Mouse (Mus musculus): ENCODE measurements around the gene Rfpl4. TPM values are rescaled to one million over a fixed set of nuclear protein-coding genes. Genes with fewer than 3 reads are reported as not detected.
"Not testable (repeated sequence)": the region's sequence is repeated elsewhere in the genome, so short reads cannot be mapped to it uniquely, and the experiment has no call there.

The Rfpl4 gene
- polyA plus RNA-seq, 1 experiment: not detected

- peak; percentile 99 for DNase-seq (ENCODE audit: low read depth)
- TF ChIP-seq CTCF (IDR thresholded peaks at IDR 0.05; ENCODE audit: borderline replicate concordance, extremely low read depth, insufficient read depth, insufficient read length) (peak; percentile 1; the same call in 1 of the 2 replicates), POLR2A (IDR thresholded peaks at IDR 0.05; ENCODE audit: borderline replicate concordance, extremely low read depth, insufficient read depth, insufficient read length, poor library complexity, severe bottlenecking) (peak; percentile 55)
Observed at GRCm38 (mm10) chr7:5080010-5080751, 36.6 kb downstream of the Rfpl4 start, which contains the start of gene Epn1. TSS of gene Epn1 (plus strand) at chr7:5080235.

DNA sequence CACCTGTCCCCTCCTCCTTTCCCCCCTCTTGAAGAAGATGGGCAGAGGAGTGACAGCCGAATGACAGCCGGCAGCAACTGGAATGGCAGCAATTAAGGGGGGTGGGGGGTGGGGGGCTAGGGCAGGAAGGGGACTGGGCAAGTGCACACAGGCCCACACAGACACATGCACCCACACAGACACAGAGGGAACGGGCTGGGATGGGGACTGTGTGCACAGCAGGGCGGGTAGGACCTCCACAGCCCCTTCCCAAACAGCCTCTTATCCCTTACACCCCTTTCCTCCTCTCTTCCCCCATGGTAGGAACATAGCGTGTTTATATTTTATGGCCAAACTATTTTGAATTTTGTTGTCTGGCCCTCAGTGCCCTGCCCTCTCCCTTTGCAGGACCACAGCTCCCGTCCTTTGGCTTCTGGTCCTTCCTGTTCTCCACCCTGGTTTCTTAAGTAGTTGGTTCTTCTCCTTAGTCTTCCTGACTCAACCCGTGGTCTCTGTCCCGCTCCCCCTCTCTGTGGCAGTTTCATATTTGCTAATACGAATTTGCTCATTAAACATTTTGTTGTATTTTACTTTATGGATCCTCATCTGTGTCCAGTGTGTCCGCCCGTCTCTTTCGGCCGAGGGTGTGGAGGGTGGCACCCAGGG lies 37.3 kb downstream of the Rfpl4 start:
- DNase-seq (ENCODE audit: low read depth): not testable (repeated sequence)

DNA sequence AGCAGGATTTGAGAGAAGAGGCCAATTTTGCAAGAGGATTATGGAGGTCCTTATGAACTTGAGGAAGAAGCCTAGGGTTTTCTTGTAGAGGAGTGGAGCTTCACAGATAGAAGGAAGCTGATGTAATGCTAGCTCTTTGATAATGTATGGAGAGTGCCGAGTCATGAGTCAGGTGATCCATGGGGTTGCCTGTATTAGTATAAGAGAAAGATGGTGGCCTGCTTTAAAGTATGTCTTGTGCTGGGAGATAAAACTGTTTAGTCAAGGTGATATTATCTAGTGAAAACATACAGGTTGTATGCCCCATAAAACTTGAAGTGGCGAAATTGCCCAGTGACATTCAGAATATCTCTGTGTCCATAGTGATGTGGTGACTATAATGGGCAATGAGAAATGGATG lies 39.8 kb downstream of the Rfpl4 start:
- DNase-seq (ENCODE audit: low read depth): no peak
- no peak for TF ChIP-seq CTCF (IDR thresholded peaks at IDR 0.05; ENCODE audit: borderline replicate concordance, extremely low read depth, insufficient read depth, insufficient read length)
- TF ChIP-seq POLR2A (IDR thresholded peaks at IDR 0.05; ENCODE audit: borderline replicate concordance, extremely low read depth, insufficient read depth, insufficient read length, poor library complexity, severe bottlenecking): no peak

DNA sequence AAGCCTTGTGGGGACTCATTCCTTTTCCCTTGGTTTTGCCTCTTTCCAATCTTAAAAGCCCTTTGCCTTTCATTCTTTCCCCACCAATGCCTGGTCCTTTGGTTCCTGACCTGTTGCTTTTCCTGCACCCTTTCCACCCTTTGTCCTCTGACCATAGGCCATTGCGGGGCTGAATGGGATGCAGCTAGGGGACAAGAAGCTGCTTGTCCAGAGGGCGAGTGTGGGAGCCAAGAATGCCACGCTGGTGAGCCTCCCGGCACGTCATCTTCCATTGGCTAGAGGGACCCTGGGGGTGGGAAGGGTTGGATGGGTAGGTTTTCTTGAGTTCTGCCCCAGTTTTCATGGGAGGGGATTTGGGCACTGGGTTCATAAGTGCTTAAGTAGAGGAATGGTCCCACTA lies 41.8 kb downstream of the Rfpl4 start:
- TF ChIP-seq CTCF (IDR thresholded peaks at IDR 0.05; ENCODE audit: borderline replicate concordance, extremely low read depth, insufficient read depth, insufficient read length): no peak
- TF ChIP-seq POLR2A (IDR thresholded peaks at IDR 0.05; ENCODE audit: borderline replicate concordance, extremely low read depth, insufficient read depth, insufficient read length, poor library complexity, severe bottlenecking): no peak
- DNase-seq (ENCODE audit: low read depth): no peak

DNA sequence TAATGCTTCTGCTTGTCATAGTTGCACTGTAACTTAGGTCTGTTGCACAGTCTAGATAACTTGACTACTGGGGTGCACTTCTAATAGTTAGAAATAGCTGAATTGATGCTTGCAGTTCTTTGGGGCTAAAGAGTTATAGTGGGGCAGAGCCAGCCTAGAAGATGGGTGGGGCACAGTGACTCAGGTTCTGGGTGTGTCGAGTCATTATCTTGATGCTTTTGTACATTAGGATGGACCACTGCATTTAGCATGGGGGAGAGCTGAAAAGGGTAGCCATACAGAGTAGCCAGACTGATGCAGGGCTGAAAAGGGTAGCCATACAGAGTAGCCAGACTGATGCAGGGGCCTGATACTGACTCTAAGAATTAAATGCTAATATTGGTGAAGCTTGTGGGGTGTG lies 43.2 kb downstream of the Rfpl4 start:
- DNase-seq (ENCODE audit: low read depth): no peak
- TF ChIP-seq CTCF (IDR thresholded peaks at IDR 0.05; ENCODE audit: borderline replicate concordance, extremely low read depth, insufficient read depth, insufficient read length): no peak
- no peak for TF ChIP-seq POLR2A (IDR thresholded peaks at IDR 0.05; ENCODE audit: borderline replicate concordance, extremely low read depth, insufficient read depth, insufficient read length, poor library complexity, severe bottlenecking)

DNA sequence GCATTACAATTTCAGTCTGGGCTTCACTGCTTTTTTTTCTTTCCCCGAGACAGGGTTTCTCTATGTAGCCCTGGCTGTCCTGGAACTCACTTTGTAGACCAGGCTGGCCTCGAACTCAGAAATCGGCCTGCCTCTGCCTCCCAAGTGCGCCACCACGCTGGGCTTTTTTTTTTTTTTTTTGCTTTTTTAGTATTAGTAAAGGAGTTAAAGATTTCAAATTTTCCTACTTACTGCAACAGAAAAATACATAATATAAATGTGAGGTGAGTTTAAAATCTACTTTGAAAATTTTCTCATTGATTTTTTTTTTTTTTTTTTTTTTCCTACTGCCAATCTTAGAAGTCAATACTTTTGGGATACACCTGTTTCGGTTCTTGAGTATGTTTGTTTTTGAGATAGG lies 51.9 kb downstream of the Rfpl4 start:
- no peak for DNase-seq (ENCODE audit: low read depth)
- TF ChIP-seq POLR2A (IDR thresholded peaks at IDR 0.05; ENCODE audit: borderline replicate concordance, extremely low read depth, insufficient read depth, insufficient read length, poor library complexity, severe bottlenecking) (no peak), CTCF (IDR thresholded peaks at IDR 0.05; ENCODE audit: borderline replicate concordance, extremely low read depth, insufficient read depth, insufficient read length) (no peak)

DNA sequence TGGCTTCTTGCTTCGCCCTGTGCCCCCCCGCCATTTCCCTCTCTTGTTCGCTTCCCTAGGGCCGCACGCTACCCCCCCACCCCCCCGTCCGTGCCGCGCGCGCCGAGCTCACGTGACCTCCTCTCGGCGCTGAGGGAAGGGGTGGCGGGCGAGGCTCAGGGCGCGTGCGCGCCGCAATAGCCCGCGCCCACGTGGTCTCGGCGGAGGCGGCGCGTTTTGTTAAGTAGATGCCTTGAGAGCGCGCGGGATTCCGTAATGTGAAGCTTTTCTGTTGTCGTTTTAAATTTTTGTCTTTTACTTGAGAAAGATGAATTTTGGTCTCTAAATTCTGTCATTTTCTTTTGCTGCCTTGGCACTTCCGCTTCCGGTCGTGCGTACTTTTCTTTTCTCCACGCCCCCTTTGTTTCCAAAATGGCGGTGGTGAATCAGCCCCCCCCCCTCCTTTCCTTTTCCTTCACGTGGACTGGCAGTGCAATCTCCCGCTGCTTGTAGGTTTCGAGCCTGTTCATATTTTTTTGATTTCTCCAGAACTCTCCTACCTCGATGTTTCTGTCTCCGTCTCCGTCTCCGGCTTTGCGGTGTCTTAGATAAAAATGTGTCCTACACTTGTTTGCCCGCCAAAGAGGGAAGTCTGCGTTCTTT lies 54.3 kb downstream of the Rfpl4 start:
- TF ChIP-seq POLR2A (IDR thresholded peaks at IDR 0.05; ENCODE audit: borderline replicate concordance, extremely low read depth, insufficient read depth, insufficient read length, poor library complexity, severe bottlenecking) (no peak), CTCF (IDR thresholded peaks at IDR 0.05; ENCODE audit: borderline replicate concordance, extremely low read depth, insufficient read depth, insufficient read length) (no peak)
- DNase-seq (ENCODE audit: low read depth): peak; percentile 92

GRCm38 (mm10) chr7:5061774-5062359 lies 54.9 kb downstream of the Rfpl4 start, which contains the start of gene U2af2:
TSS of gene U2af2 (plus strand) at chr7:5062143.
- TF ChIP-seq POLR2A (IDR thresholded peaks at IDR 0.05; ENCODE audit: borderline replicate concordance, extremely low read depth, insufficient read depth, insufficient read length, poor library complexity, severe bottlenecking) (peak; percentile 68), CTCF (IDR thresholded peaks at IDR 0.05; ENCODE audit: borderline replicate concordance, extremely low read depth, insufficient read depth, insufficient read length) (no peak)
- peak; percentile 98 for DNase-seq (ENCODE audit: low read depth)

DNA sequence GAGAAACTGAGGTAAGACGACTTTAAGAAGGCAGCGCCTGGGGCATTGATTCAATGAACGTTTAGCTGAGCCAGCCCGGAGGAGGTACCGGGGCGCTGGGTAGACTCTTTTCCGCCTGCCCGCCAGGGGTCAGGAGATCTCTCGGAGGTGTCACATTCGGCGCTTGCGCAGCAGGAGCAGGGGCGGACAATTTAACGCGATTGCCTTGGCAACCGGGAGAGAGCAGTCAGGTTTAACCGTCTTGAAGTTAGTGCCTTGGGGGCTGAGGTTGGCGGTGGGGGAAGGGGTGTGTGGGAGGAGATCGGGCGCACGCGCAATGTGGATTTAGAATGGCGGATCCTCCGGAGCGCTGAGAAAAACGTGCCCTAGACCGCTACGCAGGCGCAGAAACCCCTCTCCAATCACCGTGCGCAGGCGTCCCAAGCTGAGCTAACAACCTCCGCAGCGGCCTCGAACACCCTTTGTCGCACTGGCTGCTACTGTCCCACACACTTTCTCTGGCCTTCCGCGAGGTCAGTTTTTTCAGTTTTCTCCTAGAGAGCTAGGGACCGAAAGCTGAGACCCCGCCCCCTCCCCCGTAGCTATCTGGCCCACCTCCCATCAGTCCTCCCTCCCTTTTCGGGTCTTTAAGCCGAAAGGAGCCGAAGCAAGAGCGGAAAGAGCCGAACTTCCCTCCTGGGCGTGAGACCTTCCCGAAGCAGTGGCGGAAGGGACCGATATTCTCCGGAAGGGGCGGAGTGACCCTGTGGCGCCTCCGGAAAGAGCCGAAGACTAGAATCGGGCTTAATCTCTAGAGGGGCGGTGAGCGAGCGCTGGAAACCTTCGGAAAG lies 55.6 kb downstream of the Rfpl4 start:
- DNase-seq (ENCODE audit: low read depth): peak; percentile 99
- TF ChIP-seq POLR2A (IDR thresholded peaks at IDR 0.05; ENCODE audit: borderline replicate concordance, extremely low read depth, insufficient read depth, insufficient read length, poor library complexity, severe bottlenecking) (no peak), CTCF (IDR thresholded peaks at IDR 0.05; ENCODE audit: borderline replicate concordance, extremely low read depth, insufficient read depth, insufficient read length) (peak; percentile 62)

- TF ChIP-seq CTCF (IDR thresholded peaks at IDR 0.05; ENCODE audit: borderline replicate concordance, extremely low read depth, insufficient read depth, insufficient read length): peak; percentile 70
- no peak for TF ChIP-seq POLR2A (IDR thresholded peaks at IDR 0.05; ENCODE audit: borderline replicate concordance, extremely low read depth, insufficient read depth, insufficient read length, poor library complexity, severe bottlenecking)
Observed at GRCm38 (mm10) chr7:5060239-5060731, 56.5 kb downstream of the Rfpl4 start.

More at GRCm38 (mm10) chr7:5060239-5060731, 56.5 kb downstream of the Rfpl4 start:
- DNase-seq (ENCODE audit: low read depth): peak; percentile 90

Other genes with a start within 250 kb of the Rfpl4 start
- gene Isoc2b, start 246.7 kb downstream of the Rfpl4 start, polyA plus RNA-seq (2012; rRNA removed): 2.6 and 3.3 TPM in 2 replicates
- 6.7 and 9.0 TPM in 2 replicates for gene Isoc2a, start 239.8 kb downstream of the Rfpl4 start, polyA plus RNA-seq (2012; rRNA removed)
- gene Gm36210, start 210.4 kb downstream of the Rfpl4 start, polyA plus RNA-seq (2012; rRNA removed): 0.77 and 1.3 TPM in 2 replicates
- gene Zfp628, start 201.7 kb downstream of the Rfpl4 start, polyA plus RNA-seq (2012; rRNA removed): 16.7 and 21.7 TPM in 2 replicates
- 27.3 and 27.9 TPM in 2 replicates for gene Nat14, start 194.9 kb downstream of the Rfpl4 start, polyA plus RNA-seq (2012; rRNA removed)
- gene Ssc5d, start 191.2 kb downstream of the Rfpl4 start, polyA plus RNA-seq (2012; rRNA removed): 2.3 and 3.6 TPM in 2 replicates
- 0.14 TPM in 2 replicates for gene Sbk2, start 152.5 kb downstream of the Rfpl4 start, polyA plus RNA-seq (2012; rRNA removed)
- 1.1 and 2.0 TPM in 2 replicates for gene Sbk3, start 145.8 kb downstream of the Rfpl4 start, polyA plus RNA-seq (2012; rRNA removed)
- gene Zfp579, start 120.8 kb downstream of the Rfpl4 start, polyA plus RNA-seq (2012; rRNA removed): 168 and 190 TPM in 2 replicates
- gene Zfp524, start 102.5 kb downstream of the Rfpl4 start, polyA plus RNA-seq (2012; rRNA removed): 11.9 and 18.0 TPM in 2 replicates
- 49.9 and 54.5 TPM in 2 replicates for gene Fiz1, start 102.3 kb downstream of the Rfpl4 start, polyA plus RNA-seq (2012; rRNA removed)
- gene Gm44973, start 101.5 kb downstream of the Rfpl4 start, polyA plus RNA-seq (2012; rRNA removed): not detected in 2 replicates
- gene Zfp865, start 96.6 kb downstream of the Rfpl4 start, polyA plus RNA-seq (2012; rRNA removed): 43.5 and 52.4 TPM in 2 replicates
- 41.4 and 47.8 TPM in 2 replicates for gene Ccdc106, start 96.4 kb downstream of the Rfpl4 start, polyA plus RNA-seq (2012; rRNA removed)
- gene 4632433K11Rik, start 82.8 kb downstream of the Rfpl4 start, polyA plus RNA-seq (2012; rRNA removed): not detected in 2 replicates
- 6.8 and 7.6 TPM in 2 replicates for gene Zfp784, start 78.5 kb downstream of the Rfpl4 start, polyA plus RNA-seq (2012; rRNA removed)
- 61.4 and 88.7 TPM in 2 replicates for gene Zfp580, start 65.4 kb downstream of the Rfpl4 start, polyA plus RNA-seq (2012; rRNA removed)
- 404 and 431 TPM in 2 replicates for gene U2af2, start 54.8 kb downstream of the Rfpl4 start, polyA plus RNA-seq (2012; rRNA removed)
- 176 and 216 TPM in 2 replicates for gene Epn1, start 36.7 kb downstream of the Rfpl4 start, polyA plus RNA-seq (2012; rRNA removed)
- 0.14 and 0.37 TPM in 2 replicates for gene Rasl2-9, start 9.0 kb upstream of the Rfpl4 start, polyA plus RNA-seq (2012; rRNA removed)
- gene Vmn1r55, start 32.7 kb upstream of the Rfpl4 start, polyA plus RNA-seq (2012; rRNA removed): not detected in 2 replicates
- not detected in 2 replicates for gene Vmn1r56, start 79.8 kb upstream of the Rfpl4 start, polyA plus RNA-seq (2012; rRNA removed)
- not detected in 2 replicates for gene Vmn1r57, start 101.5 kb upstream of the Rfpl4 start, polyA plus RNA-seq (2012; rRNA removed)
- gene Gm5065, start 233.6 kb upstream of the Rfpl4 start, polyA plus RNA-seq (2012; rRNA removed): not detected in 2 replicates
- not detected in 2 replicates for gene Nlrp2, start 234.1 kb upstream of the Rfpl4 start, polyA plus RNA-seq (2012; rRNA removed)